Mouse (Mus musculus): ENCODE measurements around the gene Nabp2.

Nabp2 gene

DNA sequence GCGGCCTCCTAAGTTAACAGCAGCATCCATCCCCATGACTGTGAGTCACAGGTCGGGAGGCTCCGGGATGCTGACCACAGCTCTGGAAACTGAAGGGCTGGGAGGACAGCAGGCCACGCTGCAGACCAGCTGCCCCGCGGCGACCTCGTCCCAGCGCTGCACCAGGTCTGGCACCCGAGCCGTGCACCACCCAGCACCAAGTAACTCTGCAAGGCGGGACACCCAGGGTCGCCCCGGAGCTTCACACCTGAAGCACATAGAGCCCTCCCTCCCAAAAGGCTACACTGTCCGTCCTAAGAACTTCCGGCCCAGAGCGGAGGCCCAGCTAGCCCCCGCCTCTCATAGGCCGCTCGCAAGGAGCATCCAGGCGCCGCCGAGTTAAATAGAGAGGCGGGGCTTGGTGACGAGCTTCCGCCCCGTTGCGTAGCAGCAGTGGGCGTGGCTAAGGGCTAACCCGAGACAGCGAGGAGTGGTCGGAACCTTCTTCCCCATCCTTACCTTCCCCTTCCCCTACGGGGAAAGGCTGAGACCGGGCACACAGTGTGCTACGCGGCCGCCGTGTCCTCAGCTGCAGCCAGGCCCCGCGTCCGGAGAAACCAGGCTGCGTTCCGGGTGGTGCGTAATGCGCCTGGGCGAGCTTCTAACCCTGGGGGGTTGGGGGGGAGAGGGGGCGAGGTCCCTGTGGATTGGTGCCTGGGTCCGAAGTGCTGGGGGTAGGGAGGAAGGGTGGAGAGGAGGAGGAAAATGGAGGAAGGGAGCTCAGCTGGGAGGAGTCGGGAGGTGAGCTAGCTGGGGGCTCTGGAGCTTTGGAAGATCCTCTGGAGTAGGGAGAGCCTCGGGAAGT lies at the start of gene Nabp2, which contains the start of gene Rnf41:
Nabp2 (minus strand) TSS at position 282 of the 844 bp plus-strand sequence.
Rnf41 (plus strand) TSS at position 447 of the 844 bp plus-strand sequence.
- DNase-seq (ENCODE audit: low spot score) = peak; percentile 94

DNA sequence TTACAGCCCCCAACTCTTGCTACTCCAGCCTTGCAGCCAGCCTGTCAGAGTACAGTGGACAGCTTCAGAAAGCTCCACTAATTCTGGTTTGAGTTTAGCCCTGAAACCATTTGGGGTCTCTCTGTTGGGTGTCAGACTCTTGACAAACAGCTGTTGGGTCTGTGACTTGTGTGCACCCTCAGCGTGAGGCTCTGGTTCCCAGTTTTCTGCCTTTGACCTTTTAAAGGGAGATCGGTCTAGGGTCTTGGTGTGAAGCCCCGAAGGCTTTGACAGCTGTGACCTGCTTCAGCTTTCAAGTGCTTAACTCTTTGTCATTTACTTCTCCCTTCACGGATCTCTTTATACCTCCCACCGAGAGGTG lies 49.0 kb upstream of the Nabp2 start:
- no peak for DNase-seq (ENCODE audit: low spot score)

DNA sequence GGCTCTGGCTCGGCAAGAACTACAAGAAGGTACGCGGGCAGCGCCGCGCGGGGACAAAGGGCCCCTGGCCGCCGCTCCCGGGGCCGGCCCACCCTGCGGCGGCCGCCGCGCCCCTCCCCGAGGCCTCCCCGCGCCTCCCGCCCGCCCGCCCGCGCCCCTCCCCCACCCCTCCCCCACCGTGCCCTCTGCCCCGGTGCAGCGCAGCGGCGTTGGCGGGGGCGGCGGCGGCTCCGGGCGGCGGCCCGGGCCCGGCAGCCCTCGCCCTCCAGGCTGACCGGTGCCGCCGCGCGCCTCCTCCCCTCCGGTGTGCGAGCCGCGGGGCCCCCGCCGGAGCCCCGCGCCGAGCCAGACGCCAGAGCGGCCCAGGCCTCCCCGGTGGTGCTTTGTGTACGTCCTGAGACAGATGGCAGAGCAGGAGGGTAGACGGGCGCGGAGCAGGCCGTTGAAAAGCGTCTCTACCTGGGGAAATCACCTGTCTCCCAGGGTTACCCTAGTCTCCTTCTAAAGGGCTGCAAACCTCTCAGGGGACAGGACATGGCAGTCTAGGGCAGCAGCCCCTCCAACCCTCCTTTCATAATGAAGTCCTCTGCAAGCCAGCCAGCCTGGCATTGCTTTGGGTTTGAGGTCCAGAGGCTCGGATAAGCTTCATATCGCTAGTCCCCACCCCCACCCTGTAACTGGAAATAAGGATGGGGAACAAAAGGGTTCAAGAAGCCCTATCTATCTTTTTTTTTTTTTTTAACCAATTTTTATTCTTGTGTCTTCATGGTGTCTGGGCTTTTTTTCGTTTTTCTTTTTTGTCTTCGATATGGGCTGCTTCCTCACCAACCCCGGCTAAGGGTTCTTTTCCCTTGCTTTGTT lies 48.3 kb upstream of the Nabp2 start:
- DNase-seq (ENCODE audit: low spot score) = peak; percentile 40

GRCm38 (mm10) chr10:128458719-128459408 lies 47.6 kb upstream of the Nabp2 start, which contains the start of gene Smarcc2:
Smarcc2 (plus strand) TSS chr10:128459248.
- DNase-seq (ENCODE audit: low spot score) = peak; percentile 82

DNA sequence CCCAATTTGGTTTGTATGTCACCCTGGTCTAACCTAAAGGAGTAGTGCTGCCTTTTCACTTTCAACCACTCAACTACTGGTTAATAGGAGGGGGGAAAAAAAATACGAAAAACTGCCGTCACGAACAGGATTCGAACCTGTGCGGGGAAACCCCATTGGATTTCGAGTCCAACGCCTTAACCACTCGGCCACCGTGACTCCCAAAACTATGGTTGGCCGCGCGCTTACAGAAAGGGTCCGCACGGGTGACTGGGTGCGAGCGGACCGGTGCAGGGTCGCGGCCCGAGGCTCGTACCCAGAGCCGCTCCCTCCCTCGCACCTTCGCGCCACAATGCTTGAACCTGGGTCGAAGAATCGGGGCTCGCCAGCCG lies 47.0 kb upstream of the Nabp2 start:
- DNase-seq (ENCODE audit: low spot score) = peak; percentile 75

DNA sequence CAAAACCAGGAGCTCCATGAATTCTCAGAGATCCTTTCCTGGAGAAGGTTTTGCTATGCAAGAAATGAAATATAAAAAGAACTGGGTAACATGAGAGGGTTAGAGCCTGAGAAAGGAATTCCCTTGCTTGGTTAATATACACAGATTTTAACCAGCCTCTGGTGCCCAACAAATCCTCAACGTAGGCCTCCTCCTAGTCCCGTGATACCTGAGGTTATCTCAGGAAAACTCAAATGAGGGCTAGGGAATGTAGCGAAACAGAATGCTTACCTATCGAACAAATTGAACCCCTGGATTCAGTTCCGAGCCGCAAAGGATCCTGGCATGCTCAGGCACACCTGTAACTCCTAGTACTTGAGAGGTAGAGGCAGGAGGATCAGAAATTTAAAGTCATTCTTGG lies 46.4 kb upstream of the Nabp2 start:
- DNase-seq (ENCODE audit: low spot score) = no peak

GRCm38 (mm10) chr10:128455280-128455679 lies 44.0 kb upstream of the Nabp2 start:
- peak; percentile 80 for DNase-seq (ENCODE audit: low spot score)

DNA sequence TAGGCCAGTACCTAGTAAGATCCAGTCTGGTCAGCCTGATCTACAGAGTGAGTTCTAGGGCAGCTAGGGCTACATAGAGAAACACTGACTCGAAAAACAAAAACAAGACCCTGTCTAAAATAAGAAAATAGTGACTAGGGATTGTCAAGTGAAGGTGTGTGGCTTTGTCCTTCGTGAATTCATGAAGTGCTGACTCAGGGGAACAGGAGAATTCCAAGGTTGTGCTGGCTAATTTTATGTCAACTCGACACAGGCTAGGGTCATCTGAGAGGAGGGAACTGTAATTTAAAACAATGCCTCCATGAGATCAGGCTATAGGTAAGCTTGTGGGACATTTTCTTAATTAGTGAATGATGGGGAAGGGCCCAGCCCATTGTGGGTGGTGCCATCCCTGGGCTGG lies 43.2 kb upstream of the Nabp2 start:
- DNase-seq (ENCODE audit: low spot score) = no peak

DNA sequence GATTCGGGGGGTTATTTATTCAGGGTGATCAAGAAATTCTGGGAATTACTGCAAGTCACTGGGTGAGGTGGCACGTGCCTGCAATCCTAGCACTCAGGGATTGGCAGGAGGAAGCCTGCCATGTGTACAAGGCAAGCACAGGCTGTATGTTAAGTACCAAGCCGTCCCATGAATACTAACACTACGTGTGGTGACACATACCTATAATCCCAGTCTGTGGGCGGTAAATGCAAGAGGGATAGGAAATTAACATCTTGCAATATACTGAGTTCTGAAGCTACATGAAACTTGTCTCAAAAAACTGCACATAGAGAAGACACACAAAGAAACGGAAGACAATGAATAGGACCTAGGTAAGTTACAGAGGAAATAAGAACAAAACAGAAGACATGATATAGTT lies 39.7 kb upstream of the Nabp2 start:
- DNase-seq (ENCODE audit: low spot score) = no peak

DNA sequence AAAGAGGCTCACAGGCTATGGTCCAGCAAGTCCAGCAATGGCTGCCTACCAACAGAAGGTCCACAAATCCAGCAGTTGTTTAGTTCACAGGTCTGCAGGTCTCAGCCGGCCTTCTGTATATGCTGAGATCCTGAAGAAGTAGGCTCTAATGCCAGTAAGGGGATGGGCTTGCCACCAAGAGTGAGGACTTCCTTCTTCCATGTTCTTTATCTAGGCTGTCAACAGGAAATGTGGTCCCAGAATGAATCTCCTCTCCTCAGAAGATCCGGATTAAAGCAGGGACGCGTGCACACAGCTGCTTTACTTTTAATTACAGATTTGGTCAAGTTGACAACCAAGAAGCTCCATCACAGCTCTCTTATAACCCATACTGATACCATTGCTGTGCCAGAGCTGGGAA lies 34.1 kb upstream of the Nabp2 start:
- no peak for DNase-seq (ENCODE audit: low spot score)

DNA sequence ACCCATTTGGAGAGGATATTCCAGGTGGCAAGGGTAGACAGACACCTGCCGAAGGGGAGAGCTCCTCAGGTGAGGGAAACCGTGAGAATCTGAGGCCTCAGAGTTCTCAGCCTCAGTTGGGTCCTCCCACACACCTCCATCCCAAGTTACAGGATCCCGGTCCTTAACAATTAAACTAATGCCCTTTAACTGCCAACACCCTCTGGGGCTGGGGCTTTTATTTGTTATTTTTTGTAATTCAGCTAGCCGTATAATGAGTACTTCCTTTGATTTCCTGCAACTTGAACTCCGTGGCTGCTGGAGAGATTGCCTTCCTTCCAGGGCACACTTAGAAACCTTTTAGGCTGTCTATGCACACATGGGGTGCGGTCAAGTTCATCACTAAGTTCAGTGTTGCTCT lies 33.1 kb upstream of the Nabp2 start:
- DNase-seq (ENCODE audit: low spot score) = no peak

- no peak for DNase-seq (ENCODE audit: low spot score)
Observed at GRCm38 (mm10) chr10:128442718-128443117, 31.4 kb upstream of the Nabp2 start.

DNA sequence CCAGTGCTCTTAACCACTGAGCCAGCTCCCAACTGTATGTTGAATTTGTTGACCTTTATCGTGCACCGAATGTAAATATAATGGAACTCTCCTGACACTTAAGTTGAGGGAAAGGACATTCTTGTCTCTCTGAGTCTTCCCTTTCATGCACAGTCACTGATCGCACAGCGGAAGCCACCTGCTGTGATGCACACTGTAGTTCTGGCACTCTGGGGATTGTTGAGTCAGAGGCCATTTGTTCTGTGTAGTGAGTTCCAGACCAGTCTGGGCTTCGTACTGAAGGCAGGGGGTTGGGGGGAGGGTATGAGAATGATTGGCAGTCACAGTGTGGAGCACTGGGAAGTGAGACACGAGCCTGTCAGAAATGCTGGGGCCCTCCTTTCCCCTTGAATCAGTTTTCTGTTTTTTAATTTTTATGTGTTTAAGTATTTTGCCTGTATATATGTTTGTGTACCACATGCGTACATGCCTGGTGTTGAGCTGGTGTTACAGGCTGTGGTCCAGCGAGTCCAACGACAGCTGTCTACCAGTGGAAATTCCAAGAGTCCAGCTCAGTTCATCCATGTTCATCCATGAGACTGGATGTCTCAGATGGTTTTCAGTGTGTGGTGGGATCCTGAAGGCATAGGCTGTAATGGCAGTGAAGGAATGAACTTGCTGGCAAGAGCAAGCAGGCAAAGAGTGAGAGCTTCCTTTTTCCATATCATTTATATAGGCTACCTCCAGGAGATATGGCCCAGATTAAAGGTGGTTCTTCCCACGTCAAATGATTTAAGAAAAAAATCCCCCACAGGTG lies 30.2 kb upstream of the Nabp2 start:
- DNase-seq (ENCODE audit: low spot score) = no peak

GRCm38 (mm10) chr10:128440407-128440806 lies 29.1 kb upstream of the Nabp2 start:
- DNase-seq (ENCODE audit: low spot score) = no peak

DNA sequence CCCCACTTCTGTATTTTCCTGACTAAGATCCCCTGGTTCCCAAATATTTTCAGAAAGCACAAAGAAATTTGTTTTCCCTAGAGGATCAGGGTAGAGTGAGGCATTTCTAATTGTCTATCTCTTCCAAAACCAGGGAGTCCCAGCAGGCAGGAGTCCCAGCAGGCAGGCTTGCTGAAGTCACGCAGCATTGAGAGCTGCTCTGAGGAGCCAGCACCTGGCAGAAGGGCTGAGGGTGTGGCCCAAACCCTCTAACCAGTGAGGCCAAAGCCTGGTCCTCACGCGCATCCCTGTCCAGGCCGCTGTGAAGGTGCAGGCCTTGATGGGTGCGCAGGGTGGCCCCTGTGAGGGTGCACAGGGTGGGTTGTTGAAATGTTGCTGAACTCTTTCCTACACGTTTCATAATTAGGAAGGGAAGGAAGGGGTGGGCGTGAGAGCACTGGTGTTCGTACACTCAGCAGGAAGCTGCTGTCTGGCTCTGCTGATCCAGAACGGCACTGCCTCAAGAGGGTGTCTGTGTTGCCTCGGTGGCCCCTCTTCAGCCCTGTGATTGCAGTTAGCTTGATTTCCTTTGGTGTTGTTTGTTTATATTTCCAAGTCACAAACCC lies 27.5 kb upstream of the Nabp2 start:
- peak; percentile 43 for DNase-seq (ENCODE audit: low spot score)

DNA sequence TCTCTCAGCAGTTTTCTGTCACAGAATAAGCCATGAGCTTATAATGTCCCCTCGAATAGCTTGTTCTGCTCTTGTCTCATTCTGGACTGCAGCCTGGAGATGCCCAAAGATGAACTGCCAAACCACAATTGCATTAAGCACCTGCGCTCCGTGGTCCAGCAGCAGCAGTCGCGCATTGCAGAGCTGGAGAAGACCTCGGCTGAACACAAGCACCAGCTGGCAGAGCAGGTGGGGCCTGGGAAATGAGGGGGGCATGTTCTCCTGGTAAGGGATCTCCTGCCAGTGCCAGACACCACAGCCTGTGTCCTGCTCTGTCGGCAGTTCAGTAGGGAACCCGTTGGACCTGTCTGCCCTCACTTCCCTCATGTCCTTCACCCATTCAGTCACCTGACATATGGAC lies 25.1 kb upstream of the Nabp2 start:
- no peak for DNase-seq (ENCODE audit: low spot score)

DNA sequence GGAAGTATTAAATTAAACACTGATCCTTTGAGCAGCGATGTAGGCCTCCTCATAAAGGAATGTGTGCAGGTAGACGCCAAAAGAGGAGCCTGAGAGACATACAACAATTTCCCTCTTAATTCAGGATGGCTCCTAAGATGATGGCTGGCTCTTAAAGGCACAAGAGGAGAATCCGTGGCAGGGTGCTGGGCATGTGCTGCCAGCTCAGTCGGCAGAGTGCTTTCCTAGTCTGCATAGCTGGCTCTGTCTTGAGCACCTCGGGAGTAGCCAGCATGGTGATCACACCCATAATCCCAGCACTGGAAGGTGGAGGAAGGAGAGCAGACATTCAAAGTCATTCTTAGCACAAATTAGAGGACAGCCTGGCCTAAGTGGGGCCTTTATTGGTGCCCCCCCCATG lies 24.6 kb upstream of the Nabp2 start:
- no peak for DNase-seq (ENCODE audit: low spot score)

DNA sequence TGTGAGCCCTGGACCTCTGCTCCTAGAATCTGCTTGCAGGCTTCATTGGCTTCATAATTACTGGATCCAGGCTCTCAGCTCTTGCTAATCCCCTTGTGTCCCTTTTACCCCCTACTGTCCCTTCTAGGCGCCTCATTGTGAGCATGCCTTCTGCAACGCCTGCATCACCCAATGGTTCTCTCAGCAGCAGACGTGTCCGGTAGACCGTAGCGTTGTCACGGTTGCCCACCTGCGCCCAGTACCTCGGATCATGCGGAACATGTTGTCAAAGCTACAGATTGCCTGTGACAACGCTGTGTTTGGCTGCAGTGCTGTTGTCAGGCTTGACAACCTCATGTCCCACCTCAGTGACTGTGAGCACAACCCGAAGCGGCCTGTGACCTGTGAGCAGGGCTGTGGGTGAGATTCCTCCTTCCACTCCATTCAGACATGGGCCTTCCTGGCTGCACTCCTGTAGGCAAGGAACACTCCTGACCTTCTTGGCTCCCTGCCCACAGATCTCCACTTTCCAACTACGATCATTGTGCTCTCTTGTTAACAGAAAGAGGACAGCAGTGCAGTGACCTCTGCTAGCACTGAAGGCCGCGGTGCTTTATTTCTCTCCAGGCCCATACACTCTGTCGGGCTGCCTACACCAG lies 24.0 kb upstream of the Nabp2 start:
- DNase-seq (ENCODE audit: low spot score) = no peak

- peak; percentile 71 for DNase-seq (ENCODE audit: low spot score)
Observed at GRCm38 (mm10) chr10:128434681-128435080, 23.4 kb upstream of the Nabp2 start.

- no peak for DNase-seq (ENCODE audit: low spot score)
Observed at GRCm38 (mm10) chr10:128433417-128433816, 22.1 kb upstream of the Nabp2 start.

DNA sequence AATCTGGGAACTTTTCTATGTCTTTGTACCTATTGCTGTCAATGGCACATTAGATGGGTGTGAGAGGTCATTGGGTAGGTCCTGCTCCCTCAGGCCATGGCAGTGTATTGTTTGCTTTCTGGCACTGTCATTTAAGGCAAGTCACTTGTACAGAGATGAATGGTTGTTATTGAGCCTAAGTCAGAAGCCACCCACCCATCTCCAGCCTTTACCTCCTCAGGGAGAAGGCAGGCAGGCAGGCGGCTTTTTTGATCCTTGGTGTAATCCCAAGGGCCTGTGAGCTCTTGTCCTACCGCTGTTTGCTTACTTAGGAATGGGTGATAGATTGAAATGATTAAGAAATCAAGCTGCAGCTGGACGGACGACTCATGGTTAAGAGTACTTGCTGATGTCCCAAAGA lies 18.2 kb upstream of the Nabp2 start:
- DNase-seq (ENCODE audit: low spot score) = no peak
